Mouse (Mus musculus): ENCODE data around the gene Fgf2. TPM values are rescaled to one million over a fixed set of nuclear protein-coding genes. Genes with fewer than 3 reads are reported as not detected.

The Fgf2 gene
- total and polyA plus RNA-seq, 3 experiments: 0.25 to 0.70 TPM; not detected in 1

DNA sequence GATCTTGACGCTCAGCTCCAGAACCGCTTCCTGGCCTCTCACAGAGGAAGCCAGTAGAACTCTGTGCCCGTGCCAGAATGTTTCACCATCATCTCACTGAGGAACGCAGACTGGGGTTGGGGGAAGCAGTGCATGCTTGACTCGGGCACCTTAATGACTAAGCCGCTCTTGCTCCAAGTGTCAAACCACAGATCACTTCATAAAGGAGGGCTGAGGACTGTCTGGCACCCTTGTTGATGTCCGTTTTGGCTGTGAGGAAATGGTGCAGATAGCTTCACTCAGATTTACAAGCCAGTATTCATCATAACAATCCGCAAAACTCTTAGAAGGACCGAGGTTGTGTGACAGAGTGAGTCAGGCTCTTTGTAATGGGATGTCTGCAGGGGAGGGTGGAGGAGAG is 12.6 kb downstream of the Fgf2 start:
- H3K9ac ChIP-seq (ENCODE audit: insufficient read depth, low read depth): no peak overlapping the region
- no peak overlapping the region for H3K27ac ChIP-seq (ENCODE audit: insufficient read depth, low read depth)
- H3K9me3 ChIP-seq (replicated peaks; ENCODE audit: low read length): no peaks in the 10 kb centered on the region
- in situ Hi-C loops (cut with MboI; ENCODE audit: low pct_ligation_motif_present, low pct_unique_long_range_greater_than_20kb, low sequenced_read_pairs): no loop called here
- H3K4me3 ChIP-seq (replicated peaks in 1 of 3; ENCODE audit: low read depth in 2 of 3, low read length in 2 of 3, poor library complexity in 1 of 3): no peak overlapping the region
- TF ChIP-seq JUND (conservative IDR thresholded peaks at IDR 0.05; ENCODE audit: low read depth, low read length) (no peak), MYC (IDR thresholded peaks at IDR 0.05; ENCODE audit: low read depth, low read length) (no peak), PAX5 (IDR thresholded peaks at IDR 0.05; ENCODE audit: low read length) (no peak), BHLHE40 (IDR thresholded peaks at IDR 0.05; ENCODE audit: low read depth, low read length) (no peak), TBP (conservative IDR thresholded peaks at IDR 0.05; ENCODE audit: low read depth, low read length) (no peak), TCF12 (IDR thresholded peaks at IDR 0.05; ENCODE audit: low read depth, low read length) (no peak), MAX (IDR thresholded peaks at IDR 0.05; ENCODE audit: low read length) (no peak), ETS1 (conservative IDR thresholded peaks at IDR 0.05; ENCODE audit: low read depth, low read length) (no peak), NRF1 (IDR thresholded peaks at IDR 0.05; ENCODE audit: low read depth, low read length) (no peak), MEF2A (IDR thresholded peaks at IDR 0.05; ENCODE audit: borderline replicate concordance, low read depth, low read length) (no peak), HCFC1 (IDR thresholded peaks at IDR 0.05; ENCODE audit: low read depth, low read length) (no peak), SIN3A (IDR thresholded peaks at IDR 0.05; ENCODE audit: low read length) (no peak), MXI1 (IDR thresholded peaks at IDR 0.05; ENCODE audit: low read depth, low read length) (no peak)
- no peaks in the 10 kb centered on the region for H3K36me3 ChIP-seq (replicated peaks in 1 of 2; ENCODE audit: control insufficient read depth in 1 of 2, insufficient read depth in 1 of 2, low read length in 1 of 2)
- DNase-seq (ENCODE audit: extremely low read depth): no peak
- H3K4me2 ChIP-seq (ENCODE audit: insufficient read depth, low read depth, poor library complexity, severe bottlenecking): no peak overlapping the region
- no peaks in the 10 kb centered on the region for H3K27me3 ChIP-seq (replicated peaks)
- dilution Hi-C loops (cut with MboI; ENCODE audit: extremely low pct_ligation_motif_present, extremely low pct_unique_long_range_greater_than_20kb, low sequenced_read_pairs): no loop called here
- no peaks in the 10 kb centered on the region for H3K4me1 ChIP-seq (ENCODE audit: control insufficient read depth in 1 of 2, insufficient read depth in 2 of 2)
- no peaks in the 10 kb centered on the region for H3K79me2 ChIP-seq (replicated peaks; ENCODE audit: control insufficient read depth, extremely low read depth, insufficient read depth, poor library complexity, severe bottlenecking)

DNA sequence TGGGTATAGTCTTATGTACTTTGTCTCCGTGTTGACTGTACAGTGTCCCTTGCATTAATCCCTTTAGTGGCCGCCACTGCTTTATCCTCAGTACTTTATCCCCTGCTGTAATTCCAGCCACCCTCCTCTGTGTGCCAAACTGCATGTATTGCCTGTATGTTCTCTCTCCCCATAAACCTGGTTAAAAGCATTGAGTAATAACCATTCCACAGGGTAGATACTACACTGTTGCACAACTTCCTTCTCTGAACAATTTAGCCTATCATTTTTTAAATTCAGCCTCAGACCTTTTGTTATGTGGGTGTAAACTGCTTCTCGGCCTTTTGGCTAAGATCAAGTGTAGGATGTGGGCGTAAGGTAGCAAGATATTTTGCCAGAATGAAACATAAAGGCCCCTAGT is 17.0 kb downstream of the Fgf2 start:
- no peaks in the 10 kb centered on the region for H3K79me2 ChIP-seq (replicated peaks; ENCODE audit: control insufficient read depth, extremely low read depth, insufficient read depth, poor library complexity, severe bottlenecking)
- in situ Hi-C loops (cut with MboI; ENCODE audit: low pct_ligation_motif_present, low pct_unique_long_range_greater_than_20kb, low sequenced_read_pairs) (no loop called here), dilution Hi-C loops (cut with MboI; ENCODE audit: extremely low pct_ligation_motif_present, extremely low pct_unique_long_range_greater_than_20kb, low sequenced_read_pairs) (no loop called here)
- no peak overlapping the region; the same call in 1 of the 2 replicates for H3K4me2 ChIP-seq (ENCODE audit: insufficient read depth, low read depth, poor library complexity, severe bottlenecking)
- TF ChIP-seq NELFE (IDR thresholded peaks at IDR 0.05; ENCODE audit: low read depth, low read length) (no peak), JUND (conservative IDR thresholded peaks at IDR 0.05; ENCODE audit: low read depth, low read length) (no peak), E2F4 (IDR thresholded peaks at IDR 0.05; ENCODE audit: insufficient replicate concordance, low read depth, low read length) (no peak), TCF12 (IDR thresholded peaks at IDR 0.05; ENCODE audit: low read depth, low read length) (no peak), GABPA (IDR thresholded peaks at IDR 0.05; ENCODE audit: insufficient replicate concordance, low read depth, low read length) (no peak), USF1 (IDR thresholded peaks at IDR 0.05; ENCODE audit: low read depth, low read length) (no peak), SIN3A (IDR thresholded peaks at IDR 0.05; ENCODE audit: low read length) (no peak), ZKSCAN1 (IDR thresholded peaks at IDR 0.05; ENCODE audit: borderline replicate concordance, low read depth, low read length) (no peak), MAFK (IDR thresholded peaks at IDR 0.05; ENCODE audit: insufficient replicate concordance, low read length) (no peak), TBP (conservative IDR thresholded peaks at IDR 0.05; ENCODE audit: low read depth, low read length) (no peak), ETS1 (conservative IDR thresholded peaks at IDR 0.05; ENCODE audit: low read depth, low read length) (no peak), CHD1 (IDR thresholded peaks at IDR 0.05; ENCODE audit: low read depth, low read length) (no peak), IRF4 (IDR thresholded peaks at IDR 0.05; ENCODE audit: low read depth, low read length) (no peak), MAZ (IDR thresholded peaks at IDR 0.05; ENCODE audit: low read depth, low read length) (no peak), UBTF (IDR thresholded peaks at IDR 0.05; ENCODE audit: low read depth, low read length) (no peak), POLR2A (IDR thresholded peaks at IDR 0.05; ENCODE audit: low read depth, low read length) (no peak), RAD21 (IDR thresholded peaks at IDR 0.05; ENCODE audit: low read depth, low read length) (no peak)
- H3K27me3 ChIP-seq (replicated peaks): no peaks in the 10 kb centered on the region
- no peaks in the 10 kb centered on the region for H3K36me3 ChIP-seq (replicated peaks in 1 of 2; ENCODE audit: control insufficient read depth in 1 of 2, insufficient read depth in 1 of 2, low read length in 1 of 2)
- H3K27ac ChIP-seq (ENCODE audit: insufficient read depth, low read depth): no peak overlapping the region
- peaks cover 5 to 16% of the 10 kb centered on the region in 2 experiments; a peak in 2 of 4 replicates for H3K4me1 ChIP-seq (ENCODE audit: control insufficient read depth in 1 of 2, insufficient read depth in 2 of 2)
- DNase-seq (ENCODE audit: extremely low read depth): no peak
- H3K9me3 ChIP-seq (replicated peaks; ENCODE audit: low read length): no peaks in the 10 kb centered on the region
- no peak overlapping the region for H3K4me3 ChIP-seq (replicated peaks in 1 of 3; ENCODE audit: low read depth in 2 of 3, low read length in 2 of 3, poor library complexity in 1 of 3)
- H3K9ac ChIP-seq (ENCODE audit: insufficient read depth, low read depth): no peak overlapping the region
